Mouse (Mus musculus) lung, embryonic 14.5 days (tissue): ENCODE measurements around the gene Gabarap. TPM values are rescaled to one million over a fixed set of nuclear protein-coding genes. Genes with fewer than 3 reads are reported as not detected.

Source experiments
- ATAC-seq: fragments of 200-750 bp; cut with Nextera tagmentation; 2 replicates; pipeline ENCODE4 v1.8.0; 2017; ENCODE audit warnings: mild to moderate bottlenecking, moderate TSS enrichment, moderate library complexity; ENCODE audit not compliant: insufficient read depth
- DNase-seq: peaks from one replicate; pipeline ENCODE4 v3.0.0-alpha.2; 2015
- H3K27ac ChIP-seq: fragments of 300-500 bp; sonication (generic); 2 replicates; pipeline ENCODE4 v1.5.1; 2014; ENCODE audit warnings: low read depth, mild to moderate bottlenecking, moderate library complexity
- H3K27me3 ChIP-seq: fragments of 300-500 bp; sonication (generic); 2 replicates; pipeline ENCODE4 v1.6.1; 2014; ENCODE audit warnings: low read length, control low read depth; ENCODE audit not compliant: insufficient read depth
- H3K36me3 ChIP-seq: fragments of 300-500 bp; sonication (generic); 2 replicates; pipeline ENCODE4 v1.6.1; 2014; ENCODE audit warnings: control low read depth; ENCODE audit not compliant: insufficient read depth
- H3K4me1 ChIP-seq: fragments of 300-500 bp; sonication (generic); 2 replicates; pipeline ENCODE4 v1.6.1; 2014; ENCODE audit warnings: antibody characterized with exemption, control low read depth; ENCODE audit not compliant: insufficient read depth
- H3K4me2 ChIP-seq: fragments of 300-500 bp; sonication (generic); 2 replicates; pipeline ENCODE4 v1.6.1; 2014; ENCODE audit warnings: mild to moderate bottlenecking
- H3K4me3 ChIP-seq: fragments of 300-500 bp; sonication (generic); 2 replicates; pipeline ENCODE4 v1.5.1; 2014; ENCODE audit warnings: low read depth, low read length
- H3K9ac ChIP-seq: fragments of 300-500 bp; sonication (generic); 2 replicates; pipeline ENCODE4 v1.6.1; 2014
- H3K9me3 ChIP-seq: fragments of 300-500 bp; sonication (generic); 2 replicates; pipeline ENCODE4 v1.6.1; 2016; ENCODE audit warnings: low read depth, low read length, control low read depth
- CTCF ChIP-seq: IDR thresholded peaks from 2 replicates; pipeline ENCODE4 v1.5.1; 2016; ENCODE audit warnings: antibody characterized with exemption, low read depth
- WGBS: fragments of 180-500 bp; shearing (Covaris S2); extraction: QIAGEN DNeasy Blood & Tissue Kit; methylation state at CpG from one replicate; pipeline ENCODE4 v1.1.7; 2014; 5-methylcytosine and 5-hydroxymethylcytosine counted together
- polyA plus RNA-seq: library from polyadenylated mRNA; unstranded; fragments of >200 nt; fragmentation: Nextera tagmentation; extraction: Ambion mirVana; gene quantifications from 2 replicates; pipeline ENCODE4 v1.2.1, GENCODE M21; 2014

Gabarap gene
- polyA plus RNA-seq = 444 and 455 TPM in 2 replicates

DNA sequence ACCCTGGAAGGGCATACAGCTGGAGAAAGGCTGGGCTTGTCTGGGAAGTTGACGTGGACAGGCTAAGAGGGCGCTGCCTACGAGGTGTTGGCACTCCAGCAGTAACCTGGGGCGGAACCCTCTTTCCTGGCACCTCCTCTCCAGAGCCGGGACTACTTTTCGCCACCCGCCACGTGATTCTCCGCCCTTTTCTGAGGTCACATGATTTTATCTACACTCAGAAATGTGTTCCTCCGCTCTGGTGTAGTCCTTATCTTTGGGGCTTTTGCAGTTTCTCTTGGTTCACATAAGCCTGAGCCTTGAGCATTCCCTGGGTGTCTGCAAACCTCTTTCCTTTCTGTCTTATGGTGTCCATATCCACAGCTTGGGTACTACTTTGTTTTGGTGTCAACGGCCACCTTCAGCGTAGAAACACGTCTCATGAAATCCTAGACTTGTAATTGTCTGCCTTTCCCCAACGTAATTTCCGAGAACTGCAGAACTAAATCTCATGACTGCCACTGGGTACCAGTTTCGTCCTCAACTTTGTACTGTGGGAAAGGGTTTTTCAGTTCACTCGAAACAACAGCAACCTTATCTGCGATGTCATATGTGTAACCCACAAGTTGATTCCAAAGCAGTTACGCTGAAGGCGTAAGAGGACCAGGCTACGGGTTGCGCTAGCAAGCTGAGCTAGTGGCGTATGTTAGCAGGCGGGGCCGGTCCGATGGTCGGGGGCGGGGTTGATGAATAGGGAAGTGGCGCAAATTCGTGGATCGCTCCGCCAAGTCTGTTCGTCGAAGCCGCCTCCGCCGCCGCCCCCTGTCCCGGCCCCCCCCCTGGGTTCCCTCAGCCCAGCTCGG, at the start of gene Gabarap:
TSS of gene Gabarap (plus strand) at position 294 of the 842 bp plus-strand sequence.
- peak within 1 kb of the TSS; percentile 91 for H3K4me2 ChIP-seq
- H3K4me3 ChIP-seq = peak within 1 kb of the TSS; percentile 77
- TF ChIP-seq CTCF = no peak
- WGBS = under 1% methylated on average over 40 of the region's 40 CpGs
- ATAC-seq (peak; percentile 68), DNase-seq (peak; percentile 97)
- H3K9me3 ChIP-seq = no peaks in the 10 kb centered on the region
- H3K27ac ChIP-seq = peak within 1 kb of the TSS; percentile 90
- H3K4me1 ChIP-seq = peaks cover 8% of the 10 kb centered on the region; the same call in 1 of the 2 replicates
- peak within 1 kb of the TSS; percentile 92 for H3K9ac ChIP-seq
- H3K36me3 ChIP-seq = peaks cover 58% of the 10 kb centered on the region
- H3K27me3 ChIP-seq = no peaks in the 10 kb centered on the region

DNA sequence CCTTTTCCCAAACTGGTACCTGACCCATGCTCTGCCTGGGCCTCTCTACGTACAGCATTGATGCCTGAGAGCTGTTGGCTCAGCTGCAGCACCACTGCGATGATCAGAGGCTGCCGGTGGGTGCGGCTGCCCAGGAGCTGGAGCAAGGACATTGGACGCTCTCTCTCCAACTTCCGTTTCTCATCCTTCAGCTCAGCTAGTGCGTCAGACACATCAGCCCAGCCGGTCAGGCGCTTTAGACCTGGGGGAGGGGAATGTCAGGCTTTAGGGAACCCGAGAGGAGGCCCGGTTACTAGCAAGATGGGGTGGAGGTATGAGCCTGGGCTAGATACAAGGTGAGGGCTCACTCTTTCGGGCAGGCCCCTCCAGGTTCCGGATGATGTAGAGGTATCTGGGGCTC, 45.7 kb upstream of the Gabarap start:
- Histone ChIP-seq H3K36me3 (peaks cover 34% of the 10 kb centered on the region; the same call in 1 of the 2 replicates), H3K4me3 (no peak overlapping the region), H3K27me3 (no peaks in the 10 kb centered on the region), H3K9ac (no peak overlapping the region), H3K4me1 (peaks cover 13% of the 10 kb centered on the region; the same call in 1 of the 2 replicates), H3K4me2 (0 out of 2 replicates have a peak overlapping the region, but pooled peaks have one; percentile 20), H3K27ac (no peak overlapping the region), H3K9me3 (no peaks in the 10 kb centered on the region)
- ATAC-seq (no peak), DNase-seq (no peak)
- TF ChIP-seq CTCF = no peak
- 62% methylated on average over 13 of the region's 13 CpGs for WGBS

DNA sequence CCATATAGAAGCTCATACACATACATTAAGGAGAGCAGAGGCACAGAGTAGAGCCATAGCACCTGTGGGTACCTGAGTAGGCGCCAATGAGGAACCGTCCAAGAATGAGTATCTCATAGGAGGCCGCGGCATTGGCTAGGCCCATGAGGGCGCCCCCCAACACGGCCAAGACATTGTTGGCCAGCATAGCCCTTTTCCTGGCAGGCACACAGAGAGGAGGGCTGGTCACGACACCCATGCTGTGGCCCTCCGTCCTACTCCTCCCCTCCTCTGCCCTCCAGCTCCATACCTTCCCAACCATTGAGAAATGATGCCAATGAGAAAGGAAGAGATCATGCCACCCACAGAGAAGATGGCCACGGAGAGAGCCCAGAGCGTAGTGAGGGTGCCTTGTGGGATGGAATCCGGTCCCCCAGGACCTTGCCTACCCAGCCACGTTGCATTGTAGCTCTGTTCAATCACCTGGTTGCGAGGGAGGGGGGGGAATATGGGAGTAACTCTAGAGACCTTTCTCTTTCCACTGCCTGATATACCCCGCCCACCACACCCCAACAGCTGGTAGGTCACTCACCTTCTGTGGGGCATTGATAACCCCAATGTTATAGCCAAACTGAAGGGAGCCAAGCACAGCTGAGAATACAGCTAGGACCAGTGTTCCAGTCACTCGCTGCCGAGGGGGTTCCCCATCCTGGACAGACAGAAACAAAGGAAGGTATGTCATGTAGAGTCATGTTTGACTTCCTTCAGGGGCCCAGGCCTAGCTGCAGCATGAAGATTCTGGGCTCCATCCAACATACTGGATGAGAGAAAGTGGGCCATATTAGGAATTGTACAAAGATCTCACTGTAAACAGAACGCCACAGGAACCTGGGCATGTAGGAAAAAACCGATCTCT, 44.7 kb upstream of the Gabarap start:
- Histone ChIP-seq H3K4me1 (peaks cover 13% of the 10 kb centered on the region; the same call in 1 of the 2 replicates), H3K4me3 (peak overlapping the region; percentile 52), H3K27me3 (no peaks in the 10 kb centered on the region), H3K36me3 (peaks cover 34% of the 10 kb centered on the region; the same call in 1 of the 2 replicates), H3K27ac (0 out of 2 replicates have a peak overlapping the region, but pooled peaks have one; percentile 83), H3K4me2 (peak overlapping the region; percentile 69), H3K9me3 (no peaks in the 10 kb centered on the region), H3K9ac (no peak overlapping the region; the same call in 1 of the 2 replicates)
- 88% methylated on average over 18 of the region's 18 CpGs for WGBS
- TF ChIP-seq CTCF = no peak
- no peak for ATAC-seq
- DNase-seq = no peak

DNA sequence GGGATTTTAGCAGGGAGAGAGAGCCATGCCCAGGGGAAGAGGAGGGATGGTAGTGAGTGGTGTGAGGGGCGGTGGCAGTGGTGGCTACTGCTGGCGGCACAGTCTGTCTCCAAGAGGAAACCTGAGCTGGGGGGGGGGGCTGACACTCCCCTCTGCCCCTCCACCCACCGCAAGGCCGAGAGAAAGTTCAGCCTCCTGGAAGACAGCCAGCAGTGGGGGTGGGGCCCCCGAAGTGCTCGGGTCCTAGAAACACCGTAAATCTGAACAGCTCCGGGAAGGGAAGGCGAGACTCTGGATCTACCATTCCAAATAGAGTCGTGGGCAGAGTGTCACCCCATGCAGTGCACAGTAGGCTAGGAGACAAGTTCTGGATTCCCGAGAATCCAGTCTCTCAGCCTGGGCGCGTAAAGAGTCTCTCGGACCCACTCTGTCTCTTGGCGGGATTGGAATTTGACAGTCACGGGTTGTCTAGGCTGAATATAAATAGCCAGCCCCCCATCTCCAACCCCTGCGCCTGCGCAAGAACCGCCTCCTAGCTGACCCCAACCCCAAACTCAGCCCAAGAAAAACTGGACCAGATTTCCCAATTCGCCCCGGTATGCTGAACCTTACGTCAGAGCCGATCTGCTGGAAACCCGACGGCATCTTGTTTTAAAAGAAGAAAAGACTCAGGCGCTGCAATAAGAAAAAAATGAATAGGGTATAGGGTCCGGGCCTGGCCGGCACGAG, 43.4 kb upstream of the Gabarap start:
- ATAC-seq = peak; percentile 48

DNA sequence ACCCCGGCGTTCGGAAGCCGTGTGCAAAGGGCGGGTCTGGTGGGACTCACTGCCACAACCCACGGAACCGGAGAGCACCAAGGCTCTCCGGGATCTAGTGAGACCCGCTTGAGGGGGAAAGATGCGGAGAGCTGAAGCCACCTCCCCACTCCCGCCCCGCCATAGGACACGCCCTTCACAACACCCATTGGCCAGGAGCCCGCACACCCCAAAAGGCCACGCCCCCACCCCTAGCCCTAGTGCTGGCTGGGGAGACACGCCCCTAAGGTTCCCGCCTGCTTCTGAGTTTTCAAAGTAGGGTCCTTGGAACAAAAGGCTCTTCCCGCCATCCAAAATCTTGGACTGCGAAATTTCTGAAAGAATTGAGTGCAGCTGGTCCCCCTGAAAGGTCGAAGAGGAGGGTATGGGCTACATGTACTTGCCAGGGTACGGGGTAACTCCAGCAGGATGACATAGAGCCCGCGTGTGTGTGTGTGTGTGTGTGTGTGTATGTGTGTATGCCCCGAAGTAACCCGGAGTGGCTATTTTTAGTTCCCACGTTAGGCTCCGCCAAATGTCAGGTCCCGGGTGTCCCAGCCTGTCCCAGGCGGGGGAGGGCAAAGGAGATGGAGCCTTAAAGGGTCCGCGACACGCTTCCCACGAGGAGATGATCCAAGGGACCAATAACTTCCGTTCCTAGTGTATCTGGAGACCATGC, 42.7 kb upstream of the Gabarap start, which contains the start of gene Slc2a4:
TSS of gene Slc2a4 (minus strand) at position 123 of the 697 bp plus-strand sequence.
- no peak for TF ChIP-seq CTCF
- ATAC-seq (peak; percentile 92), DNase-seq (peak; percentile 98)
- Histone ChIP-seq H3K27ac (peak within 1 kb of the TSS; percentile 83), H3K4me2 (peak within 1 kb of the TSS; percentile 69), H3K9me3 (no peaks in the 10 kb centered on the region), H3K9ac (peak within 1 kb of the TSS; percentile 61), H3K4me3 (peak within 1 kb of the TSS; percentile 52), H3K4me1 (peaks cover 13% of the 10 kb centered on the region; the same call in 1 of the 2 replicates), H3K27me3 (no peaks in the 10 kb centered on the region), H3K36me3 (peaks cover 22% of the 10 kb centered on the region; the same call in 1 of the 2 replicates)
- WGBS = 1% methylated on average over 34 of the region's 34 CpGs

More for the DNA sequence above, 43.4 kb upstream of the Gabarap start:
- peaks cover 13% of the 10 kb centered on the region; the same call in 1 of the 2 replicates for H3K4me1 ChIP-seq
- peaks cover 29% of the 10 kb centered on the region; the same call in 1 of the 2 replicates for H3K36me3 ChIP-seq
- peak; percentile 83 for DNase-seq
- peak overlapping the region; percentile 61 for H3K9ac ChIP-seq
- H3K4me3 ChIP-seq = peak overlapping the region; percentile 52
- H3K9me3 ChIP-seq = no peaks in the 10 kb centered on the region
- H3K4me2 ChIP-seq = peak overlapping the region; percentile 69
- peak overlapping the region; percentile 83 for H3K27ac ChIP-seq
- no peak for TF ChIP-seq CTCF
- 1% methylated on average over 29 of the region's 29 CpGs for WGBS
- no peaks in the 10 kb centered on the region for H3K27me3 ChIP-seq

DNA sequence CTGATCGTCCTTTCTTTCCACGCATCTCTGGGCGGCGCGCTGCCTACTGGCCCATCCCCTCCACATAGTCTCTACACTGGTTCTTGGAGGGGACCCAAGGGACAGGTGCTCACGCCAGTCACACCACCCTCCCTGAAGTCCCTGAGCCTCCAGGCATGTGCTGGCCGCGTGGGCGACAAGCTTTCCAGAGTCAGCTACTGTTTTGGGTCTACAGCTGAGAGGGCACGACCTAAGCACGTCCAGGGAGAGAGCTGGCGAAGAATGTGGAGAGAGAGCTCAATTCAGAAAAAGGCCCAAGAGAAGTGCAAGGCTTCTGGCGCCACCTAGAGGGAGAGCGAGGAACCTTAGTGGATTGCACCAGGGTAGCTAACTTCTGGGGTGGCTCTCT, 42.2 kb upstream of the Gabarap start:
- DNase-seq (peak; percentile 97), ATAC-seq (peak; percentile 50)
- no peaks in the 10 kb centered on the region for H3K27me3 ChIP-seq
- H3K4me3 ChIP-seq = peak overlapping the region; percentile 52
- peak overlapping the region; percentile 51 for H3K9ac ChIP-seq
- no peaks in the 10 kb centered on the region for H3K9me3 ChIP-seq
- H3K36me3 ChIP-seq = peaks cover 22% of the 10 kb centered on the region; the same call in 1 of the 2 replicates
- WGBS = 0% methylated on average over 14 of the region's 14 CpGs
- peaks cover 13% of the 10 kb centered on the region; the same call in 1 of the 2 replicates for H3K4me1 ChIP-seq
- TF ChIP-seq CTCF = peak; percentile 96
- peak overlapping the region; percentile 69 for H3K4me2 ChIP-seq
- peak overlapping the region; percentile 83 for H3K27ac ChIP-seq
